Mouse (Mus musculus) mature B cell (primary cell): Measurements from ENCODE around the gene B3gat2.

Source experiments
- in situ Hi-C: fragments of 300-500 bp; cut with MboI; formaldehyde crosslinking; loops from 2 replicates; pipeline ENCODE4 v1.14.3; 2019

B3gat2 gene

GRCm38 (mm10) chr1:23761502-23762135 lies at the start of gene B3gat2:
Gene B3gat2 (plus strand): TSS chr1:23761753.
- in situ Hi-C loops = loop anchor here (10.0 kb wide), 1 partner anchor 47 kb away; no protein-coding TSS in a partner anchor

- in situ Hi-C loops = loop anchor here (25.0 kb wide), 1 partner anchor 292 kb away; the partner anchor contains the start of gene Sdhaf4
Observed at GRCm38 (mm10) chr1:23720326-23720725, 41.2 kb upstream of the B3gat2 start.

GRCm38 (mm10) chr1:23721036-23721435 lies 40.5 kb upstream of the B3gat2 start:
- in situ Hi-C loops = loop anchor here (25.0 kb wide), 1 partner anchor 291 kb away; the partner anchor contains the start of gene Sdhaf4

DNA sequence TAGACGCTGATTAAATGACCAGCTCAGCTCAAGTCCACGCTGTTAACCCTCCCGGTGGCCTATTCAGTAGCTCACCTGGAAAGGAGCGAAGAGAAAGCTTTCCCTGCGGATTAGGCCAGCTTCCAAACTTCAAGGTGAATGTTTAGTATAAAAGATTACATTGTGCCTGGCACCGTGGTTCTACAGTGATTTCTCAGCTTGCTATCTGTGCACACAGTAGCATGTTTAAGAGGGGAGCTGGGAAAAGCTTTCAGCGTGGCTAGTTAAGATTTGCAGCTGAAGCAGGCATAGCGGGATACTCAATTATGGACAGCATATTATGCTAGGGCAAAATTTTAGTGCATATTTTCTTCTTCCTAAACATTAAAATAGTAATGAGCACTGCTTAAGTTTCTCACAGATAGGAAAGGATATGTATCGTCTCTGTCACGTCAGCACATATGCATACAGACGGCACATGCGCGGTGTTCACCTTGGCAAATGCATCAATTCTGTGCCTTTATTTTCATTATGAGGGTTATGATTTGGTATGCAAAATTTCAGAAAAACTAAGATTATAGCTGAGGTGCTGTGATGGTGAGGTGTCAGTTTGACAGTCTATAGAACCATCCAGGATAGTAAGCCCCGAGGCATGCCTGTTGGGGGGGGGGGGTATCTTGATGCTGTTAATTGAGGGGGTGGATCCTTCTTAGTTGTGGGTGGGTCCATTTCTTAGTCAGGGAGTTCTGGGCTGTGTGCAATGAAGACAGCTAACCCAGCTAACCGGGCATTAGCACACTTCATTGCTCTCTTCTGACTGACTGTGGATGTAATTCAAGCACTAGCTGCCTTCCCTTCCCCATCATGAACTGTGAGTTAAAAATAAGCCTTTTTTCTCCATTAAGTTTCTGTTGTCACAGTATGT lies 38.8 kb upstream of the B3gat2 start:
- in situ Hi-C loops = loop anchor here (25.0 kb wide), 1 partner anchor 290 kb away; the partner anchor contains the start of gene Sdhaf4

- in situ Hi-C loops = no loop called here
Observed at GRCm38 (mm10) chr1:23731324-23731723, 30.2 kb upstream of the B3gat2 start.

- in situ Hi-C loops = no loop called here
Observed at GRCm38 (mm10) chr1:23750864-23751532, 10.6 kb upstream of the B3gat2 start.

GRCm38 (mm10) chr1:23753091-23753490 lies 8.5 kb upstream of the B3gat2 start:
- in situ Hi-C loops = no loop called here

DNA sequence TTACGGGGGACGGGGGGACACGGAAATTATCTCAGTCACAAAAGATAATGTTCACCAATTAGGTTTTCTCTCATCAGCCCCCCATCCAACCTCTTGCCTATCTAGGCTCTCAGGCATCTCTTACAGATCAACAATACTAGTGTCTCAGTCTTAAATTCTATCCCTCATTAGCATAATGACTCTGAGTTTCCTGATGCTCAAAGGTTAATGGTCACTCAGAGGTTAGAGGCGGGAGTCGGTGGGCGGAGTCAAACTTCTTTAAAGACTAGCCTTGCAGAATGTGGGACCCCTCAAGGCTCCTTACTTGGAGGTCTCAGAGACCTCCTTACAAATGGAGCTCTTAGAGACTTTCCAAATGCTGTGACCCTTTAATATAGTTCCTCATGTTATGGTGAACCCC lies 8.0 kb upstream of the B3gat2 start:
- in situ Hi-C loops = no loop called here

GRCm38 (mm10) chr1:23754340-23754739 lies 7.2 kb upstream of the B3gat2 start:
- in situ Hi-C loops = no loop called here

GRCm38 (mm10) chr1:23754967-23755366 lies 6.6 kb upstream of the B3gat2 start:
- in situ Hi-C loops = no loop called here

DNA sequence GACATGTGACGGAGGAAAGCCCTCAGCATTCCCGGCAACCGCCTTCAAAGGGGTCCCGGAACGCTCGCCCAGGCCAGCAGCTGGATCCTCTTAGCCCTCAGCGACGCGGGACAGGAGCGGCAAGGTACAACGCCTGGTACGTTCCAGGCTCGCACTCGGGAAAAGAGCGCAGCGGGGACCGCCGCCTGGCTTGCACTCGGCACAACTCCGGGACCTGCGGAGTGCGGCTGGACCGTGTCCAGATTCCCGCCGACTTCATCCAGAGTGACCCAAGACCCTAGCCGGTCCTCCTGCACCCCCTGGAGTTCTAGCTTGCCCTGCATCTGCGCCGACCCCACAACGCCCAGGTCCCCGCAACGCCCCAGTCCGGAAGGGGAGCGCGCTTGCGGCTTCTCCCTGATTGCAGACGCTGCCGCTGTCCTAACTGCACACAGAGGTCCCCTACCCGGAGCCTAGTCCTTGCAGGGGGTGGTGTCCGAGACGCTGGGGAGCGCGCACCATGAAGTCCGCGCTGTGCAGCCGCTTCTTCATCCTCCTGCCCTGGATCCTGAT lies 659 bp downstream of the B3gat2 start:
- in situ Hi-C loops = loop anchor here (10.0 kb wide), 1 partner anchor 47 kb away; no protein-coding TSS in a partner anchor

GRCm38 (mm10) chr1:23762782-23763630 lies 1.5 kb downstream of the B3gat2 start:
- in situ Hi-C loops = loop anchor here (10.0 kb wide), 1 partner anchor 48 kb away; no protein-coding TSS in a partner anchor

- in situ Hi-C loops = loop anchor here (10.0 kb wide), 1 partner anchor 49 kb away; no protein-coding TSS in a partner anchor
Observed at GRCm38 (mm10) chr1:23763726-23764125, 2.2 kb downstream of the B3gat2 start.

GRCm38 (mm10) chr1:23764710-23765109 lies 3.2 kb downstream of the B3gat2 start:
- in situ Hi-C loops = loop anchor here (10.0 kb wide), 1 partner anchor 50 kb away; no protein-coding TSS in a partner anchor

GRCm38 (mm10) chr1:23773039-23773438 lies 11.5 kb downstream of the B3gat2 start:
- in situ Hi-C loops = no loop called here

GRCm38 (mm10) chr1:23792737-23793533 lies 31.4 kb downstream of the B3gat2 start:
- in situ Hi-C loops = loop anchor here (5.0 kb wide), 1 partner anchor 86 kb away; no protein-coding TSS in a partner anchor

- in situ Hi-C loops = no loop called here
Observed at GRCm38 (mm10) chr1:23798306-23798705, 36.8 kb downstream of the B3gat2 start.

GRCm38 (mm10) chr1:23821615-23822014 lies 60.1 kb downstream of the B3gat2 start:
- in situ Hi-C loops = no loop called here

GRCm38 (mm10) chr1:23826887-23827758 lies 65.6 kb downstream of the B3gat2 start:
- in situ Hi-C loops = no loop called here
